Mouse (Mus musculus) layer of hippocampus, adult 9-10 months (tissue): ENCODE results near the gene Srp68.
A peak's percentile ranks its signal among the peaks of the same experiment; 100 is the strongest.

Experiments used
- DNase-seq: peaks from one replicate; pipeline ENCODE4 v3.0.0; 2022; ENCODE audit warnings: low spot score

Gene Srp68

GRCm38 (mm10) chr11:116208660-116209059 lies 65.4 kb downstream of the Srp68 start:
- DNase-seq = no peak

- no peak for DNase-seq
These were observed 67.3 kb downstream of the Srp68 start for GRCm38 (mm10) chr11:116206678-116207077.

GRCm38 (mm10) chr11:116203150-116203549 lies 70.9 kb downstream of the Srp68 start:
- DNase-seq = no peak

- DNase-seq = no peak
These were observed 72.9 kb downstream of the Srp68 start for GRCm38 (mm10) chr11:116201151-116201550.

- peak; percentile 88 for DNase-seq
These were observed 75.1 kb downstream of the Srp68 start, which contains the start of the genes Ten1 and Acox1 for GRCm38 (mm10) chr11:116198639-116199531. TSS of gene Ten1 (plus strand) at chr11:116198855. TSS of gene Acox1 (minus strand) at chr11:116199045.

GRCm38 (mm10) chr11:116198132-116198531 lies 75.9 kb downstream of the Srp68 start:
- no peak for DNase-seq

GRCm38 (mm10) chr11:116197584-116197906 lies 76.5 kb downstream of the Srp68 start:
- no peak for DNase-seq

- no peak for DNase-seq
These were observed 77.0 kb downstream of the Srp68 start for GRCm38 (mm10) chr11:116196866-116197583.

GRCm38 (mm10) chr11:116196336-116196735 lies 77.7 kb downstream of the Srp68 start:
- no peak for DNase-seq

GRCm38 (mm10) chr11:116195252-116195651 lies 78.8 kb downstream of the Srp68 start:
- DNase-seq = no peak
